Mouse (Mus musculus) erythroblast, adult 5-6 weeks (primary cell): ENCODE measurements around the gene Abcc1. TPM values are rescaled to one million over a fixed set of nuclear protein-coding genes. Genes with fewer than 3 reads are reported as not detected.
A peak's percentile ranks its signal among the peaks of the same experiment; 100 is the strongest.

Experiments
- ATAC-seq: replicated peaks from 2 replicates; pipeline ENCODE4 v1.8.0; 2016; ENCODE audit warnings: moderate number of reproducible peaks, mild to moderate bottlenecking, moderate TSS enrichment, inconsistent platforms; ENCODE audit not compliant: poor library complexity, low FRiP score, severe bottlenecking
- total RNA-seq, 2 experiments: library from RNA; stranded (forward) in 1 of 2; stranded (reverse) in 1 of 2; fragments of 150-400 nt in 1 of 2; fragments of 200-764, 138-1000 nt in 1 of 2; gene quantifications; 2 replicates each; pipeline versions ENCODE4 v1.2.3 to v1.2.4; 2015 to 2017; ENCODE audit warnings: low replicate concordance in 2 of 2

Abcc1 gene
- total RNA-seq (2015; ENCODE audit: low replicate concordance): 3.6 and 18.3 TPM in 2 replicates
- 3.2 and 5.0 TPM in 2 replicates for total RNA-seq (2017; ENCODE audit: low replicate concordance)

DNA sequence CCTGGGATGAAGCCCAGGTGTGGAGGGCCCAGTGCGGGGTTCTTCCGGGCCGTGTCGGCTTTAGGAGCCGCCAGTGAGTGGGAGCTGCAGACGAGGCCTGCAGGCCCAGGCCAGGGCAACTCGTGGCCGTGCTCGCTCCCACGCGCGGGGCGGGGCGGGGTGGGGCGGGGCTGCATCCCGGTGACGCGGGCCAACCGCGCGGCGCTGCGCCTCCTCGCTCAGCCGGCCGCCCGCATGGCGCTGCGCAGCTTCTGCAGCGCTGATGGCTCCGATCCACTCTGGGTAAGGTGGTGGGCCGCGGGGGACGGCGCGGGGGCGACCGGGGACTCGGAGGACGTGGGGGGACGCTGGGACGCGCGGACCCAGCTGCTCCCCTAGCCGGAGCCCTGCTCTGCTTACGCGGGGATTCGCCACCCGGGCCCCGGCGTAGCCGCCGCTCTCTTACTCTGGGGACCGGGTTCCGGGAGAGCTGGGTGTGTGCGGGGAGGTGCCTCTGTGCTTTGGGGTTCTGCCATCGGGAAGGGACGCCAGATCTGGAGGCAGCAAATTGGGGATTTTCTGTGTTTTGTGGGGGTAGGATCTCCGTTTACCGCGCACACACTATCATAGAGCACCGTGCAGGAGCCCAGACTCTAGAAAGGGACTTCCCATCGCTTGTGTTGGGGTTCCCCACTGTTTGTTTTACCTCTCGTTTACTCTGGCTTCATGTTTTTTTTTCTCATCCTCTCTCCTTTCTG lies at the start of gene Abcc1:
TSS of gene Abcc1 (plus strand) at position 197 of the 737 bp plus-strand sequence.
- peak; percentile 83 for ATAC-seq

DNA sequence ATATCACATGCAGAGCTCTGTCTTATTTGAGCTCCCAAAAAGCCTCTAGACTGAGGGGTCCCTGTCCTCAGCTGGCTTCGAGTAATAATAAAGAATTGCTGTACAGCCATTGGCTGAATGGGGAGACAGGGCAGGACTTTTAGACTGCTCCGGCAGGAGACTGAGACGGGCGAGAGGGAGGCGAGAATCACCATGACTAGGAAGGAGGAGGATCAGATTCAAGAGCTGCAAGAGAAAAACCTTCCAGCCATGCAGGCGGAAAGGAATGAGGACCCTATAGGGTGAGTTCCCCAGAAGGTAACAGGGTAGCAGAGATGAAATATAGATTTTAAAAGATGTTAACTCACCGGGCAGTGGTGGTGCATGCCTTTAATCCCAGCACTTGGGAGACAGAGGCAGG lies 48.4 kb upstream of the Abcc1 start:
- no peak for ATAC-seq

DNA sequence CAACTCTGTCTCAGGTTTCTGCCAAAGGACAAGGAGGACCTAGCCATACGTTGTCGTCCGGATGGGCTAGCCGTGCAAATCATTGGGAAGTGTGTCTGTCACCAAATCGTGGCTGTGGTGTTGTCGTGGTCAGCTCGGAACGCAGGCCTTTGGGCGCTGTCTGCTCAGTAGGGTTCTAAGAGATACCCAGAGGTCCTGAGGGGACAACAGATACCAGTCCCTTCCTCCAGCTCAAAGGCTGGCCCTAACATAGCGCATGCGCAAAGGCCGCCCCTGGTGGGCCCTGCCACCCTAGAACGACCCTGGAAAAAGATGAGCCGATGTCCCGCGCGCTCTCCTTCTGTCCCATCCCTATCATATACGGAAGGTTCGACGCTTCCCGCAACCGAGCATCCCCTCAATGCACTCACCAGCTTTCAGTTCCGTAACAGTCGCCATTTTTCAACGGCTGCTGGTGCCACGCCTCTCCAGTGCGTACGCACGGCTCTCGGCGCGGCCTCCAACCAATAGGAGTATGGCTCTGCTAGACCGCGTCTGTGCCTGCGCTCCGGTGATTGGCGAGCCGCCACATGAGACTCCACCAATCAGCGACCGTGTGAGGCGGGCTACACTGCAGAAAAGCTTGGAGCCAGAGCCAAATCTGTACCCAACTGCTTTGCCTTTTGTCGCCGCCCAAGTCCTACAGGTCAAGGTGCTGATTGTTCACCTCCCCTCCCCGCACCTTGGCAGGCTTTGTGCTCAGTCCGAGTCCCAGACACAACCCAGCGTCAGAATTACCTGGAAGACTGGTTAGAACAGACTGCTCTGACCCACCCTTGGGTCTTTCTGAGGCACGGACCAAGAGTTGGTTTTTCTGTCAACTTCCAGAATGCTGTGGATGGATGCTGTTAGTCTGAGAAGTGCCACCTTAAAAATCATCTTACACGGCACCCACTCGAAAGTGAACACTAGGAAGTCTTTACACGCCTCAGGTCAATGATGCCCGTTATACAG lies 44.2 kb upstream of the Abcc1 start, which contains the start of gene Fopnl:
TSS of gene Fopnl (minus strand) at position 522 of the 993 bp plus-strand sequence.
- ATAC-seq: peak; percentile 99

DNA sequence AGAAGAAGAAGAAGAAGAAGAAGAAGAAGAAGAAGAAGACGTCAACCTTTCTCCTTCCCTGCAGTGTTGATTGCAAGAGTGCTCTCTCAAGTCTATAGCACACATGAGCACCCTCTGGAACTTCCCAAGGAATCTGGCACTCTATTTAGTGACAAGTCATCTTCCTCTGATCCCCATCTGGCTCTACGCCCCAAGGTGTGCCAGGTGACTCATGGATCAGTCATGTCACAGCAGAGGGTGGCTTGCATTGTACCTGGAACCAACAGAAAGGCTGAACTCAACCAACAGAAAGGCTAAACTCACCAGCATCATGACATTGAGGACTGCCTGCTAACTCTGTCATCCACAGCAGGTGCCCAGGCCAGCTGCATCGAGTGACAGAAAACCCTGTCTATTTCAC lies 41.7 kb upstream of the Abcc1 start:
- ATAC-seq: no peak

DNA sequence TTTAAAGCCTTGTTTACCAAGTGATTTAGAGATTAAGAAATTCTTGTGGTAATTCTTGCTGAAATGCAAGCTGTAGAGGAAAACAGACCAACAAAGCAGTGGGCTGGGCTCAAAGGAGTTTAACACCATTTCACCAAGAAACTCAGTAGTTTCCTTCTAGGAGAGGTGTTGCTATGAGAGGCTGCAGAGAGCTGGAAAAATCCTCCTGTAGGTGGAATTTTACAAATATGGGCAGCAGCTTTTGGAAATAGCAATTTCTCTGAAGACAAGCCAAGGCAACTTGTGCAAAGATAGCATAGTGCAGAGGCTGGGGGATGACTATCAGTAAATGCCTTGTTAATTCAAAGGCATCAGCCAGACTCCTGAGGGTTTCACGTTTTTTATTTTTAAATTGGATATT lies 40.9 kb upstream of the Abcc1 start:
- ATAC-seq: no peak

DNA sequence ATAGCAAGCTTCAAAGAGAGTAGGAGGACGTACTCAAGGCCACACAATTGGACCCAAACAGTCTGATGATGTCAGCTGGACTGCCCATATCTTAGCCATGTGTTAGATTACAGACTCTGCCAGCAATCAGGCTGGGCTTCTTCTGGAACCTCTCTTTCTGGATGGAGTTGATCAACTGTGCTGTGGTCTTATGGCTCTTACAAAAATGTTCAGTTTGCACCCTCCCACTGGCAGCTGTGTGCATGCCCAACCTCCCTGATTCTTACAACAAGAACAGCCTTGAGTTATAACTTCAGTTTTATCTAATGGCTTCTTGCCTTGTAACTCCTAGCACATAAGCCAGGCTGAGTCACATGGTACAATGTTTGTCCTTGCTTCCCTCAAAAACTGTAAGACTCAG lies 33.2 kb upstream of the Abcc1 start:
- no peak for ATAC-seq

DNA sequence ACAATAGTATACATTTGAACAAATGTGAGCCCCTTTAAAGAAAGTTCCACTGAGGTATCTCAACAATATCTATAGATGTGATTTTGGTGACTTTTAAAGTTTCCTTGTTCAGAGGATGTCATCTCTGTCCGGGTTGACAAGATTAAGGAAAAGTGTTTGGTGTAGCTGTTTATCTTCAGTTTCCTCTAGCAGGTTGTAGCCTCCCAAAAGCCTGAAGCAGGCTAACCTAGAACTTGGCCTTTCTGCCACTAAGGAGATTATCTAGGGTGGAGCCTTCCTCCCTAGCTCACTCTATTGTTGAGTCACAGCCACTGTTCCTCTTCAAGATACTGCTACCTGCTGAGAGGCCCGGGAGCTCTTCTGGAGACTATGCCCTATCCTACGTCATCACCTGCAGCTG lies 16.4 kb upstream of the Abcc1 start:
- ATAC-seq: no peak

DNA sequence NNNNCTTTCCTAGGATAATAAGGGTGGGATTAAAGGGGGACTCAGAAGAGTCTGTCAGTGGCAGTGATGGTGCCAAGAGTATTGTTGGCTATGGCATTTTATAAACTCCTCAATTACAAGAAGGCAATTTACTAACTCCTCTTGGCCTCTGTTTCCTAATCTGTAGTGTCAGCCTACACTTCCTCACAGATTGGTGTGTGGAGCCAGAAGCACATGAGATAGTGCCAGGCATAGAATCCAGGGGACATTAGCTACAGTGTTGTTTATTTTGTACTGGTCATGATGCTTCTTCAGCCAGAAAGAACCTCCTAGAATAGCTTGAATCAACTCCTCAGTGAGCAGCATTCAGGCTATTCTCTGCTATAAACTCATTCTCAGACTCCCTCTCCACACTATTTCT lies 9.8 kb upstream of the Abcc1 start:
- no peak for ATAC-seq

DNA sequence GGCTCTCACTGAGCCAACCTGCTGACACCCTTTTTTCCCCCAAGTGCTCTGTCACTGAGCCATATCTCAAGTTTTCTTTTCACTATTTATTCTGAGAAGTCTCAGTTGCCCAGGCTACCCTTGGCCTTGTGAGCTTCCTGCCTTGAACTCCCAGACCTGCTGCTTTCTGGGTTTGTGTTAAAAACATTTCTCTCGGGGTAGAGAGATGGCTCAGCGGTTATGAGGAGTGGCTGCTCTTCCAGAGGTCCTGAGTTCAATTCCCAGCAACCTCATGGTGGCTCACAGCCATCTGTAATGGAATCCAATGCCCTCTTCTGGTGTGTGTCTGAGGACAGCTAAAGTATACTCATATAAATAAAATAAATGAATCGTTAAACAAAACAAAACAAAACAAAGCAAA lies 9.1 kb upstream of the Abcc1 start:
- no peak for ATAC-seq

DNA sequence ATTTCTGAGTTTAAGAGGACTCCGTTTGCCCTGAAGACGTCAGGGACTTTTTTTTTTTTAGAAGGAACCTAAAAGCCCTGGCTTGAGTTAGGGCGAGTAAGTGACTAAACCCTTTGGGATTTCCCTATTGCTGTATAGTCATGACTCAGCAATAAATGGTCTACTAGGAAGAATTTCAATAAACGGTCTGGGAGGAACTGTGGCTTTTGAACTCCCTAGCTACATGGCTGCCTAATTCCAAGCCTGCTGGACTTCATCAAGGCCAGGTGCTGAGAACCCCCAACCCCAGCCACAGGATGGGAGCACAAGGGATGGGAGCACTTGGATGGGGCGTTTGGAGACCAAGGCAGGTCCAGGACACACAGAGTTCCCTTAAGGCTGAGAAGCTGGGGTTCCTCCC lies 8.7 kb upstream of the Abcc1 start:
- peak; percentile 73 for ATAC-seq

DNA sequence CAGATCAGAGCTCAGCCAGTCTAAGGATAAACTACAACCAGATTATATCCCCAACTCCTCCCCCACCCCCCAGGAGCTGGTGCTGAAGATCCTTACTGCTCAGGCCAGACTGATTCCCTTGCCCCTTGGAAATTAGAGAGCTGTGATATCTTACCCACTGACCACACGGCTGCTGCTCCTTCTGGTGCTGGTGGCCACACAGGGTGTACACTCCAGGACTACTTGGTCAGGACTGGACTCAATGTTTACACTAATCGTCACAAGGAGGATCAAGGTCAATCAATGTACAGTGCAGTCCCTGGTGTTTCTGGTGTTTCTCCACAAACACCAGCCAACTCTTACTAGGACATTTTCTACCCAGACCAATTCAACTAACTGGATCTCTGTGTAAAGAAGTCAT lies 3.5 kb upstream of the Abcc1 start:
- no peak for ATAC-seq

DNA sequence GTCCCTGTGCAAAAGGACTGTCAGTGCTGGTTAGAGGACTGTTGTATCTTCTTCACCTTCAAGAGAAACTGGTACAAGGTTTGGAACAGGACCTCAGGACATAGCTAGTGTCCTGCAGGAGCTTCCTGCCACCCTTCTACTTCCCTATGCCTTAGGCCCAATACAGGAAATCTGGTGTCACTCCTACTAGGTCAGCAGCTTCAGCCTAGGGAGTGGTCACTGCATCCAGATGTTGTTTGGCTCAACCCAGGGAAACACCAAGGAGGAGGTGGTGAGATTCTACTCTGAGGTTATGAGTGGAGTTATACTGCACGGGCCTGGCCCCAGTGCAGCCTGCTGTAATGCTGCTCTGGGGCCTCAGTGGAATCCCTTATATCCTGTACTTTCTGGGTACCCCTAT lies 2.8 kb upstream of the Abcc1 start:
- ATAC-seq: no peak

DNA sequence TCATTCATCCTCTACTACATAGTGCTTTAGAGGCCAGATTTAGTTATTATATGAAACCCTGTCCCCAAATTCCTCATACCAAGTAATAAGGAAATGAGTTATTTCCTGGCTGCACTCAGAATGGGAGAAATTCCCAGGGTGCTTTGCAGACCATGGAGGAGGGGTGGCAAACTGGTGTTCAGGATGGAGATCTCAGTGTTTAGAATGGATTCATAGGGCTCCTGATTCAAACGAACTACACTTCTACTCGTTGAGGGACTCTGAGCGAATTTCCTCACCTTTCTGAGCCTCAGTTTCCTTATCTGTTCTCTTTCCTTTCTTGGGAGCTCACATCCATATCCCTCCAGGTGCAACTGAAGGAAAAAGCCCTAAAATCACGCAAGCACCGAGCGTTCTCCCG lies 427 bp upstream of the Abcc1 start:
- ATAC-seq: no peak

DNA sequence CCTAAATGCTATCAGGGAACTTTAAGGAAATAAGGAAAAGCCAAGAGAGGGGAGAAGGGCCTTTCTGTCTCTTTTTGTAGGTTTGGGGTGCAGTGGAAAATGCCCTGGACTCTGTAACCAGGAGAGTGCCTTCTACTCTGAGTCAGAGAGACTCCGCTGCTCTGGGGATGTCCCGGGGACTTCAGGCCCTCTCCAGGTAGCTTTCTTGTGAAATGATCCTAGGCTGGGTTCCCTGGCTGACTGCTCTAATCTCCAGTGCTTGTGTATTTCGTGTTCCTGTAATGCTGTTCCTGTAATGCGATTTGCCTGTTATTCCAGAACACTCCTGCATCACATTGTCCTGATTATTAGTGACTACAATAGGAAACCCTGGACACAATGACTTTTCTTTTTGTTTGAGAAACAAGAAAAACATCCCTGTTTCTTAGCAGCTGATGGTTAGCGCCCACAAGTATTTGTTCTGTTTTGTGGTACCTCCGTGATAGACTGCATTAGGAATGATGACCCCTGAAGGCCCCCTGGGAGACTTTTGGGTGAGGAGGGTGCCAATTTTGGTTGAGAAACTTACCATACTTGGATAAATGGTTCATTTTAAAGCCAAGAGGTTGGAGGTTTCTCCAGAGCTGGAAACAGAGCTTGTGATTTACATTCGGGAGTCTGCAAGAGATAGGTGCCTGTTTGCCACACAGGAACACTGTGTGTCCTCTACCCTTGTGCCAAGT lies 902 bp downstream of the Abcc1 start:
- ATAC-seq: no peak

DNA sequence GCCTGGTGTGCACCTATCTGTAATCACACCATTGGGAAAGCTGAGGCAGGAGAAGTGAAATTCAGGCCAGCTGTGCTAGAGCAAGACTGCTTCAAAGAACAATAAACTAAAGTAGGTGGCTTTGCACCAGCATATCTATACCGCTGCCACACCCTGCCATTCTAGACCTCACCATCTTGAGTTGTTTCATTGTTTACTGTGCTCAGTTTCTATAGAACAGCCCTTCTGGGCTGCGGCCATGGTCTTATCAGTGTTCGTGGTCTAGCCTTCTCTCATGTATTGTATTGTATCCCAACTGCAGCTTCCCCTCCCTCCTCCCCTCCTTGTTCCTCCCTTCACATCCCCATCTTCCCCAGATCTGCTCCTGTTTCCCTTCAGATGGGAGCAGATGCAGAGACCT lies 2.1 kb downstream of the Abcc1 start:
- no peak for ATAC-seq

DNA sequence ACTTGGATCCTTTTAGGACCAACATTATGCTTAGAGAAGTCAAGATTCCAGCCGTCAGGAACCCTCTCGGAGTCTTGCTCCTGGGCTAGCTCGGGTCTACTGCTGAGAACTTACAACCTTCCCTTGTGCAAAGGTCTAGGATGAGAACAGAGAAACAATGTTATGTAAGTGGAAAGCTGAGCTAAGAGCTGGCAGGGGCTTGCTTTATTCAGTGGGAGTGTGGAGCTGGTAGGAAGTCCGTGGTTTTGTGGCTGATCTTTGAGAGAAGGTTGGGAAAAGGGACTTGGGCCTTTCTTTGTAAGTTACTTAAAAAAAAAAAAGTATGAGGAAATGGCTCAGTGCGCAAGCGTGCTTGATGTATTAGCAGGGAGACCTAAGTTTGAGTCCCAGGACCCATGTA lies 2.7 kb downstream of the Abcc1 start:
- no peak for ATAC-seq

DNA sequence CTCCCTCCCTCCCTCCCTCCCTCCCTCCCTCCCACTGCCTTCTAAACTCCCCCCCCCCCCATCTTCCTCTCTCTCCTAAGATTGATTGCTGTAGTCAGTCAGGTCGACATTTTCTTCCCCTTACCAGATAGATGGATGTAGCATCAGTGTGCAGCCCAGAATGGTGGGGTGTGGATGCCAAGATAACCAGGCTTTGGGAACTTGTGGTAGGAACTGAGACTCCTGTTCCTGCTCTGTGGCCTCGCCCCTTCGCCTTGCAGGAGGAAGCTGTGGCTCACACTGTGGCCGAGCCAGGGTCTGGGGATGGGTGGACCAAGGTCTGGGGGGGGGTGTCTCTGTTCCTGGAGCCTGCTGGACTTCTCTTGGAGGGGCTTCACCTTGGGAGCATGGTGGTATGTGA lies 4.1 kb downstream of the Abcc1 start:
- ATAC-seq: no peak

DNA sequence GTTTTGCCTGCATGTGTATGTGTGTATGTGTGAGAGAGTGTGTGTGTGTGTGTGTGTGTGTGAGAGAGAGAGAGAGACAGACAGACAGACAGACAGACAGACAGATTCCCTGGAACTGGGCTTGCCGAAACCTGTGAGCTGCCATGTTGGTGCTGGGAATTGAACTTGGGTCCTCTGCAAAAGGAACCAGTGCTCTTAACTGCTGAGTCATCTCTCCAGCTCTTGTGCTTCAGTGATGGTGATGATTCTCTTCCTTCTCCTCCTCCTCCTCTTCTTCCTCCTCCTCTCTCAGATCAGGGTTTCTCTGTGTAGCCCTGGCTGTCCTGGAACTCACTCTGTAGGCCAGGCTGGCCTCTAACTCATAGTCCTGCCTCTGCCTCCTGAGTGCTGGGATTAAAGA lies 4.7 kb downstream of the Abcc1 start:
- ATAC-seq: no peak

DNA sequence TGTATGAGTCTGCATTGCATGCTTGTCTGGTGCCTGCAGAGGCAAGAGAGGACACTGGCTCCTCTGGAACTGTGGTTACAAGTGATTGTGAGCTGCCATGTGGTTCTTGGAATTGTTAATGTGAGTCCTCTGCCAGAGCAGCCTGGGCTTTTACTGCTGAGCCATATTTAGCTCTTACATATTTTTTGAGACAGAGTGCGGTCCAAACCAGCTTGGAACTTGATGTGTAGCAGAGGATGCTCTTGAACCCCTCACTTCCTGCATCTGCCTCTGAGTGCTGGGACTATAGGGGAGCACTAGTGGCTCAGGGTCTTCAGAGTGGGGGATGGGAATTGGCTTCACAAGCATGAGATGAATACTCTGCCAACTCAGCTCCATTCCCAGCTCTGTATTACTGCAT lies 10.0 kb downstream of the Abcc1 start:
- no peak for ATAC-seq

DNA sequence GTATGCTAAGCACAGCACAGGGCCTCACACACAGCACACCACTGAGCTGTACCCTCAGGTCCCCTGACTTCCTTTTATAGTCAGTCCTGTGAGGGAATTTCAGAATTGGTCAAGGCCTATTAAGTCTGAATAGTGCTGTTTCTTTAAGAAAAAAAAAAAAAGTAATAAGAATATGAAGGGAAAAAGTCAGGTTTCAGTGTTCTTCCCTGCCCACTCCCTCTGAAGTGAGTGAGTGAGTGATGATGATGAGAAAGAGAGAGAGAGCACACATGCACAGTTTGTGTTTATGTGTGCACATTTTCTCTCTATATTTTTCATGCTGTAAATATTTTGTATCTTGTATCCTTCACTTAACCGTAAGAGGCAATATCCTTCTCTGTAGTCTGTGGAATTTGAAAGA lies 11.0 kb downstream of the Abcc1 start:
- ATAC-seq: no peak
